Mouse (Mus musculus): Measurements from ENCODE around the gene Pgs1. TPM values are rescaled to one million over a fixed set of nuclear protein-coding genes. Genes with fewer than 3 reads are reported as not detected.

The Pgs1 gene
- total and polyA plus RNA-seq, 2 experiments from 2014 or later, result 20.3 to 33.0 TPM

DNA sequence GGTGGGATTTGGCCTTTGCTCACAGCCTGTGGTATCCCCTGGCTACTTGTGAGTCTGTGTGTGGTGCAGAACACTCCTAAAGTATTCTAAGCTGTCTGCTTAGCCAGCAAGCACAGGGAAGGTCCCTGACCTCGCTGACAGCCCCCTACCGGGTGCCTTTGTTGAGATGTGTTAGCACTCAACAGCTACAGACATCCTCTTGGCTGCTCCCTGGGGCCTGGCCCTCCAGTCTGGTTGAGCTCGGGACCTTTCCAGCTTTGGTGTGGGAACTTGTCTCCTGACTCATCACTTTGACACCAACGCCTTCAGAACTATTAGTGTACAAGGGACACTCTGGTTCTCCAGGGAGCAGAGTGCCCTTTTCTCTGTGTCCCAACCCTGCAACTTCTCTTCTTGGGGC is 44.2 kb upstream of the Pgs1 start:
- no peaks in the 10 kb centered on the region for H3K9me3 ChIP-seq (replicated peaks; ENCODE audit: control insufficient read depth, low read length)
- H3K36me3 ChIP-seq (replicated peaks; ENCODE audit: control insufficient read depth, insufficient read depth, low read length), result no peaks in the 10 kb centered on the region
- TF ChIP-seq CTCF (IDR thresholded peaks at IDR 0.05; ENCODE audit: low read depth), result no peak
- no peak for TF ChIP-seq EP300 (IDR thresholded peaks at IDR 0.05; ENCODE audit: low read depth)
- DNase-seq (ENCODE audit: low spot score) (no peak), ATAC-seq (ENCODE audit: insufficient read depth, low read depth) (no peak)
- H3K4me2 ChIP-seq (ENCODE audit: low read depth, low read length), result no peak overlapping the region
- no peak overlapping the region for H3K4me3 ChIP-seq (ENCODE audit: low read depth, low read length)
- no peak overlapping the region for H3K9ac ChIP-seq (replicated peaks; ENCODE audit: low read depth, low read length)
- no peaks in the 10 kb centered on the region for H3K27me3 ChIP-seq (ENCODE audit: control insufficient read depth, insufficient read depth, low read length)
- peaks cover 8% of the 10 kb centered on the region; the same call in 1 of the 2 replicates for H3K4me1 ChIP-seq (ENCODE audit: control insufficient read depth, insufficient read depth)
- no peak overlapping the region for H3K27ac ChIP-seq (ENCODE audit: low read depth)
- WGBS, result 28% methylated on average over 4 of the region's 4 CpGs

DNA sequence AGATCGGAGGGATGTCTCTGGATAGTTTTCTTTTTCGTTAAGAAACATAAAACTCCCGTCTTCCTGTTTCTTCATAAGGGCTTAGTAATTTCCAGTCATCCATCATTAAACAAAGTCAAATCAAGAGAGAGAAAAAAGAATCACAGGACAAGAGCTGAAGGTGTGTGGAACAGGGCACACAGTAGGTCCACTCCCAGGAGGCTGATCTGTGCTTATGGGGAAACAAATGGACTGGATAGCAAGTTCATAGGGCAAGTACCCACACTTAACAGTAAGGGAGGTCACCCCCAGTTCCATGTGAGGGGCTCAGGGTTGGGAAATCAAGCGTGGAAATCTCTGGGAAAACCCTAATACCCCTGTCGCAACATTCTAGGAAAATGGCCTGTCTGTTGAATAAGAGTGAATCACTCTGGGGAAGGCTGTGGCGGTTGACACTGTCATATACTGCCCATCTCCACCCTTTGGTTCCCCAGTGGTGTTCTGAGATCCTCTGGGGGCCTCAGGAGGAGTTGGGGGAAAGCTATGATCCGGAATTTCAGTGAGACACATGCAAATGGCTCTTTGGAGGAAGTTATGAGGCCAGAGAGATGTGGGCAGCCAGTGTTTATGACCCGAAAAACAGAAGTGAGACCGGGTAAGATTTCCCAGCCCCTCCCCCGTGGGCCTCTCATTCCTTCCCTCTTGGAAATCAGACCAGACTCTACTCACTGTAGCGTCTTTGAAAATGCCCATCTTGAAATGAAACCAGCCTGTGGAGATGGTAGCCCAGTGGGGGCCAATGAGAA is 39.7 kb upstream of the Pgs1 start:
- Histone ChIP-seq H3K27ac (ENCODE audit: low read depth) (no peak overlapping the region), H3K27me3 (ENCODE audit: control insufficient read depth, insufficient read depth, low read length) (no peaks in the 10 kb centered on the region), H3K9ac (replicated peaks; ENCODE audit: low read depth, low read length) (no peak overlapping the region), H3K36me3 (replicated peaks; ENCODE audit: control insufficient read depth, insufficient read depth, low read length) (no peaks in the 10 kb centered on the region), H3K9me3 (replicated peaks; ENCODE audit: control insufficient read depth, low read length) (no peaks in the 10 kb centered on the region), H3K4me3 (ENCODE audit: low read depth, low read length) (no peak overlapping the region), H3K4me1 (ENCODE audit: control insufficient read depth, insufficient read depth) (peaks cover 12% of the 10 kb centered on the region), H3K4me2 (ENCODE audit: low read depth, low read length) (no peak overlapping the region)
- ATAC-seq (ENCODE audit: insufficient read depth, low read depth) (no peak), DNase-seq (ENCODE audit: low spot score) (no peak)
- TF ChIP-seq CTCF (IDR thresholded peaks at IDR 0.05; ENCODE audit: low read depth) (no peak), EP300 (IDR thresholded peaks at IDR 0.05; ENCODE audit: low read depth) (no peak)
- WGBS, result 79% methylated on average over 11 of the region's 11 CpGs

DNA sequence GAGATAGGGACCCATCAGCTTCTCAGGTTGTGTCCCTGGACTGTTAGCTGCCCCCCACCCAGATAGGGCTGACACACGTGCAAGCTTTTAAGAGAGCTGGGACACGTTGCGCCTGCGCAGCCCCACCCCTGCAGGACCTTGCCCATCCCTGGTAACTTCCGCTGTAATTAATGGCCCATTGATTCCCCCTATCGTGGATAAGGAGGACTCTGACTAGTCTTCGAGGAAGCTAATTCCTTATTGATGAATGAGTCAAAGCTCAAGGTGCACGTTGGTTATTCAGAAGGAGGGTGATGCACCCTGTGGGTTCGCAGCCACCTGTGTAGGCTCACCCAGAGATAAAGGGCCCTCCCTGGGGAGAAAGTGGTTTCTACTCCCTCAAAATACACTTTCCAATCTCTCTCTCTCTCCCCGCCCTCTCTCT is 39.1 kb upstream of the Pgs1 start:
- H3K27me3 ChIP-seq (ENCODE audit: control insufficient read depth, insufficient read depth, low read length), result no peaks in the 10 kb centered on the region
- no peak for ATAC-seq (ENCODE audit: insufficient read depth, low read depth)
- 71% methylated on average over 10 of the region's 10 CpGs for WGBS
- H3K4me1 ChIP-seq (ENCODE audit: control insufficient read depth, insufficient read depth), result peaks cover 12% of the 10 kb centered on the region
- H3K9me3 ChIP-seq (replicated peaks; ENCODE audit: control insufficient read depth, low read length), result no peaks in the 10 kb centered on the region
- H3K27ac ChIP-seq (ENCODE audit: low read depth), result no peak overlapping the region
- no peaks in the 10 kb centered on the region for H3K36me3 ChIP-seq (replicated peaks; ENCODE audit: control insufficient read depth, insufficient read depth, low read length)
- H3K4me2 ChIP-seq (ENCODE audit: low read depth, low read length), result no peak overlapping the region
- H3K9ac ChIP-seq (replicated peaks; ENCODE audit: low read depth, low read length), result no peak overlapping the region
- TF ChIP-seq CTCF (IDR thresholded peaks at IDR 0.05; ENCODE audit: low read depth), result no peak
- TF ChIP-seq EP300 (IDR thresholded peaks at IDR 0.05; ENCODE audit: low read depth), result no peak
- no peak for DNase-seq (ENCODE audit: low spot score)
- no peak overlapping the region for H3K4me3 ChIP-seq (ENCODE audit: low read depth, low read length)

DNA sequence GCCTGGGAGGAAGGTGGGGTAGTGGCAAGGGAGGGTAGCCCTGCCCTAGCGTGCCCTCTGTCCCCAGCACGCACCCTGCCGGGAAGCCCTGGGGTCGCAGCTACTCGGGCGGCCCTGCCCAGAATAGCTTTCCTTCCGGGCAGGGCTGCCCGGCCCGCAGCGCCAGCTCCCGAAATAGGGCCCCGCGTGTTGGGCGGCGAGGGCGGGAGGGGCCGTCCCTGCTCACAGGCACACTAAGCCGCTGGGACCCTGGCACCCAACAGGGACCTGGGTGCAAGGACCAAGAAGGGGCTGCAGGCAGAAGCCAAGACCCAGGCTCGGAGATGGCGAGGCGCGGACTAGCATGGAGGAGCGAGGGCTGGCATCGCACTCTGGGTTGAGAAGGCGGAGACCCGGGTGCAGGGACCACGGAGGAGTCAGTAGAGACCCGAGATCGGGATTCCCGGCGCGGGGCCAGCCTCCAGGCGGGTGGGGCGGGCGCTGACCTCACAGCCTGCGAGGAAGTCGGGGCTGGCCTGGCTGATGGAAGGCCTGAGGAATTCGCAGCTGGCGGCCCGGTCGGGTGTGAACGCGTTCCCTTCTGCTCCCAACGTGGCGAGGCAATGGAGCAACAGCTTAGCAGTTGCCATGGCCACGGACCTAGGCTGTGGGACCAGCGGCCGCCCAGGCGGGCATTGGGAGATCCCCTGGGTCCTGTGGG is 36.5 kb upstream of the Pgs1 start:
- DNase-seq (ENCODE audit: low spot score) (peak; percentile 92), ATAC-seq (ENCODE audit: insufficient read depth, low read depth) (peak; percentile 91)
- H3K27me3 ChIP-seq (ENCODE audit: control insufficient read depth, insufficient read depth, low read length), result no peaks in the 10 kb centered on the region
- H3K4me2 ChIP-seq (ENCODE audit: low read depth, low read length), result peak overlapping the region; percentile 67
- H3K9me3 ChIP-seq (replicated peaks; ENCODE audit: control insufficient read depth, low read length), result no peaks in the 10 kb centered on the region
- WGBS, result 2% methylated on average over 49 of the region's 49 CpGs
- no peaks in the 10 kb centered on the region for H3K36me3 ChIP-seq (replicated peaks; ENCODE audit: control insufficient read depth, insufficient read depth, low read length)
- H3K4me3 ChIP-seq (ENCODE audit: low read depth, low read length), result peak overlapping the region; percentile 31
- peak overlapping the region; percentile 32 for H3K9ac ChIP-seq (replicated peaks; ENCODE audit: low read depth, low read length)
- H3K4me1 ChIP-seq (ENCODE audit: control insufficient read depth, insufficient read depth), result peaks cover 18% of the 10 kb centered on the region
- TF ChIP-seq CTCF (IDR thresholded peaks at IDR 0.05; ENCODE audit: low read depth) (0 out of 2 replicates have a peak, but pooled peaks have one; percentile 9), EP300 (IDR thresholded peaks at IDR 0.05; ENCODE audit: low read depth) (peak; percentile 21; the same call in 1 of the 2 replicates)
- peak overlapping the region; percentile 79 for H3K27ac ChIP-seq (ENCODE audit: low read depth)

DNA sequence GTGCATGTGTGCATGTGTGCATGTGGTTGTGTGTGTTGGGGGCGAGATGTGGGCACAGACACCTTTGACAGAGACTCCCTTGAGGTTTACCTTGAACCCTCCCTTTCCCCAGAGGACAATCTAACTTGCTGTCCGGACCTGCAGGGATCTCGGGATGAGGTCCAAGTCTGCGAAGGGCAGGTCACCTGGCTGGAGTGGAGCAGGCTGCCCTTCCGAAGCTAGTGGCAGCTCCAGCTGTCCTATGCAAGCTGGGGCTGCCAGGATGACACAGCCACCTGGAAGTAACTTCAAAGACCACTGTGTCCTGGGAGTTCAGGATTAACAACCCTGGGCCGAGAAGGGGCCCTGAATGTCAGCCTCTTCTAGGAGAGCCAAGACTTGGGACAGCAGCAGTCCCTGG is 34.7 kb upstream of the Pgs1 start:
- DNase-seq (ENCODE audit: low spot score), result no peak
- Histone ChIP-seq H3K36me3 (replicated peaks; ENCODE audit: control insufficient read depth, insufficient read depth, low read length) (no peaks in the 10 kb centered on the region), H3K4me3 (ENCODE audit: low read depth, low read length) (no peak overlapping the region), H3K9ac (replicated peaks; ENCODE audit: low read depth, low read length) (no peak overlapping the region), H3K4me1 (ENCODE audit: control insufficient read depth, insufficient read depth) (peaks cover 18% of the 10 kb centered on the region), H3K27ac (ENCODE audit: low read depth) (no peak overlapping the region), H3K27me3 (ENCODE audit: control insufficient read depth, insufficient read depth, low read length) (no peaks in the 10 kb centered on the region), H3K4me2 (ENCODE audit: low read depth, low read length) (no peak overlapping the region), H3K9me3 (replicated peaks; ENCODE audit: control insufficient read depth, low read length) (no peaks in the 10 kb centered on the region)
- WGBS, result 81% methylated on average over 6 of the region's 6 CpGs
- no peak for ATAC-seq (ENCODE audit: insufficient read depth, low read depth)
- TF ChIP-seq CTCF (IDR thresholded peaks at IDR 0.05; ENCODE audit: low read depth) (no peak), EP300 (IDR thresholded peaks at IDR 0.05; ENCODE audit: low read depth) (no peak)
